Mouse (Mus musculus): Measurements from ENCODE around the gene Gnaz. TPM values are rescaled to one million over a fixed set of nuclear protein-coding genes. Genes with fewer than 3 reads are reported as not detected.

The Gnaz gene
- polyA plus RNA-seq, 1 experiment from 2014 or later, result 3.7 TPM

DNA sequence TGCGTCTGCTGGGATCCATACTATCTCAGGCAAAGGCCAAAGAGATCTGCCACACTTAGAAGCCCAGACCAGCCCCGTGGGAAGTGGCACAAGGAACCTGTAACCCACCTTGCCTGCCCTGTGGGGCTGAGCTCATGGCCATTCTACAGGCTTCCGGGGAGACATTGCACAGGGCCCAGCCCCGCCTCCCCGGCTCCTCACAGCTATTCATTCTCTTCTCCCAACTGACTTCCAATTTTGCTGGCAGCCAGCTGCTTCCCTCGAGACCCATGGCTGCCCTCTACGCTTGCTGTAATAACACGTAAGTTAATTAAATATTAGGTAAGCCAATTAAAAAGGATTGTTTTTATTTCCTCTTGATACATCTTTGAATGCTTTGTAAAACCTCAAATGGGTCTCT, 59.5 kb downstream of the Gnaz start:
- Histone ChIP-seq H3K9me3 (ENCODE audit: low read length) (no peaks in the 10 kb centered on the region), H3K4me1 (ENCODE audit: insufficient read depth) (peaks cover 8% of the 10 kb centered on the region), H3K4me2 (ENCODE audit: low read depth, low read length) (no peak overlapping the region), H3K27me3 (ENCODE audit: insufficient read depth, low read length) (no peaks in the 10 kb centered on the region), H3K27ac (ENCODE audit: low read depth) (no peak overlapping the region), H3K36me3 (replicated peaks; ENCODE audit: insufficient read depth, low read length) (no peaks in the 10 kb centered on the region), H3K9ac (replicated peaks) (no peak overlapping the region), H3K4me3 (ENCODE audit: low read depth, low read length) (no peak overlapping the region)
- no peak for ATAC-seq
- DNase-seq, result no peak
- WGBS (ENCODE audit: insufficient replicate concordance), result 76% methylated on average over 8 of the region's 8 CpGs
- TF ChIP-seq CTCF (IDR thresholded peaks at IDR 0.05; ENCODE audit: low read depth) (no peak), EP300 (IDR thresholded peaks at IDR 0.05; ENCODE audit: low read depth) (no peak)

DNA sequence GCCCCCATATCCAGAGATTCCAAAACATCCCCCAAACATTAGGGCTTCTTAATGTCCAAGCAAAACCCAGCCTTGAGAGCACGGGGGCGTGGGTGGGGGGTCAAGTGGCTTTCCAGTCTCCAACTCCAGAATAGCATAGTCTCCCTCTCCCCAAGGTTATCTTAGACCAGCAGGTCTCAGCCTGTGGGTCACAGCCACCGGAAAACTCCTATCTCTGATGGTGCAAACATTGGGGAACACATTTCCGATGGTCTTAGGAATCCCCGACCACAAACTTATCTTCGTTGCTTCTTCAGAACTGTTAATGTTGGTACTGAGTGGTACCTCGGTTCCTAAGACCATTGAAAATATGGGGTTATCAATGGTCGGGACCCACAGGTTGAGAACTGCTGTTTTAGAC, 61.8 kb downstream of the Gnaz start:
- H3K9ac ChIP-seq (replicated peaks), result no peak overlapping the region
- H3K27me3 ChIP-seq (ENCODE audit: insufficient read depth, low read length), result no peaks in the 10 kb centered on the region
- no peak overlapping the region for H3K4me2 ChIP-seq (ENCODE audit: low read depth, low read length)
- H3K9me3 ChIP-seq (ENCODE audit: low read length), result no peaks in the 10 kb centered on the region
- H3K4me3 ChIP-seq (ENCODE audit: low read depth, low read length), result no peak overlapping the region
- H3K36me3 ChIP-seq (replicated peaks; ENCODE audit: insufficient read depth, low read length), result no peaks in the 10 kb centered on the region
- TF ChIP-seq EP300 (IDR thresholded peaks at IDR 0.05; ENCODE audit: low read depth), result no peak
- TF ChIP-seq CTCF (IDR thresholded peaks at IDR 0.05; ENCODE audit: low read depth), result no peak
- ATAC-seq, result no peak
- peaks cover 15% of the 10 kb centered on the region for H3K4me1 ChIP-seq (ENCODE audit: insufficient read depth)
- H3K27ac ChIP-seq (ENCODE audit: low read depth), result no peak overlapping the region
- 47% methylated on average over 8 of the region's 8 CpGs for WGBS (ENCODE audit: insufficient replicate concordance)
- no peak for DNase-seq

DNA sequence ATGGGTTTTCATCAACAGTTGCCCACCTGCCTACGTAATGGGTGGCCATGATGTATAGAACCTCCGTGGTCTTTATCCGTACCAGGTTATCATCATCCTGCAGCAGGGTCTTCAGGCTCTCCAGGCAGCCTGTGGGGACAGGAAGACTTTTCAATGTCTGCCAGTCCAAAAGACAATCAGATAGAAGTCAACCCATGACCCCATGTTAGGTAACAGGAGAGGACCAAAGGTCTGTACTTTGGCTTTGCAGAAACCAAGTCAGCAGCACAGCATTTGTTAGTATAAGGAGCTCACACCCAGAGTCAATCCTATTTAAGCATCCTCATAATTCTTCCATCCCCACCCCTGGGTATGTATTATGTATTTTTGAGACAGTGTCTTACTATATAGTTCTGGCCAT, 62.7 kb downstream of the Gnaz start:
- no peak overlapping the region for H3K27ac ChIP-seq (ENCODE audit: low read depth)
- 77% methylated on average over 3 of the region's 3 CpGs for WGBS (ENCODE audit: insufficient replicate concordance)
- no peak overlapping the region for H3K9ac ChIP-seq (replicated peaks)
- no peaks in the 10 kb centered on the region for H3K27me3 ChIP-seq (ENCODE audit: insufficient read depth, low read length)
- no peak for DNase-seq
- H3K4me3 ChIP-seq (ENCODE audit: low read depth, low read length), result no peak overlapping the region
- ATAC-seq, result no peak
- TF ChIP-seq CTCF (IDR thresholded peaks at IDR 0.05; ENCODE audit: low read depth), result no peak
- no peak for TF ChIP-seq EP300 (IDR thresholded peaks at IDR 0.05; ENCODE audit: low read depth)
- peaks cover 15% of the 10 kb centered on the region for H3K4me1 ChIP-seq (ENCODE audit: insufficient read depth)
- no peaks in the 10 kb centered on the region for H3K36me3 ChIP-seq (replicated peaks; ENCODE audit: insufficient read depth, low read length)
- H3K9me3 ChIP-seq (ENCODE audit: low read length), result no peaks in the 10 kb centered on the region
- H3K4me2 ChIP-seq (ENCODE audit: low read depth, low read length), result no peak overlapping the region

DNA sequence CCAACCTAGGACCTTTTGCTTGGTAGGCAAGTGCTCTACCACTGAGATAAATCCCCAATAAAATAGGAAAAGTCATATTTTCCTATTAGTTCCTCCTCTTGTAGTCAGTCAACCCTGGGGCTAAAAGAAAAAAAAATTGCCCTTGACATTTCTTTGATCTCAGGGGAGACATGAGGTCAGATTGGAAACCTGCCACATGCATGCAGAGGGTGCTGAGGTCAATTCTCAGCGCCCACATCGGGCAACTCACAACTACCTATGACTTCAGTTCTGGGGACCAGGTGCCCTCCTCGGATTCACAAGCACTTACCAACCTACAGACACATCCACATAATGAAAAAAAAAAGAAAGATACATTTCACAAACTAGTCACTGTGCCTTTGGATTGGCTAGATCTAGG, 63.3 kb downstream of the Gnaz start:
- Histone ChIP-seq H3K4me1 (ENCODE audit: insufficient read depth) (peaks cover 15% of the 10 kb centered on the region), H3K4me3 (ENCODE audit: low read depth, low read length) (no peak overlapping the region), H3K9me3 (ENCODE audit: low read length) (no peaks in the 10 kb centered on the region), H3K9ac (replicated peaks) (no peak overlapping the region), H3K36me3 (replicated peaks; ENCODE audit: insufficient read depth, low read length) (no peaks in the 10 kb centered on the region), H3K27ac (ENCODE audit: low read depth) (no peak overlapping the region), H3K4me2 (ENCODE audit: low read depth, low read length) (no peak overlapping the region), H3K27me3 (ENCODE audit: insufficient read depth, low read length) (no peaks in the 10 kb centered on the region)
- no peak for DNase-seq
- no peak for ATAC-seq
- TF ChIP-seq CTCF (IDR thresholded peaks at IDR 0.05; ENCODE audit: low read depth) (no peak), EP300 (IDR thresholded peaks at IDR 0.05; ENCODE audit: low read depth) (no peak)
- WGBS (ENCODE audit: insufficient replicate concordance), result 63% methylated on average over 3 of the region's 3 CpGs

DNA sequence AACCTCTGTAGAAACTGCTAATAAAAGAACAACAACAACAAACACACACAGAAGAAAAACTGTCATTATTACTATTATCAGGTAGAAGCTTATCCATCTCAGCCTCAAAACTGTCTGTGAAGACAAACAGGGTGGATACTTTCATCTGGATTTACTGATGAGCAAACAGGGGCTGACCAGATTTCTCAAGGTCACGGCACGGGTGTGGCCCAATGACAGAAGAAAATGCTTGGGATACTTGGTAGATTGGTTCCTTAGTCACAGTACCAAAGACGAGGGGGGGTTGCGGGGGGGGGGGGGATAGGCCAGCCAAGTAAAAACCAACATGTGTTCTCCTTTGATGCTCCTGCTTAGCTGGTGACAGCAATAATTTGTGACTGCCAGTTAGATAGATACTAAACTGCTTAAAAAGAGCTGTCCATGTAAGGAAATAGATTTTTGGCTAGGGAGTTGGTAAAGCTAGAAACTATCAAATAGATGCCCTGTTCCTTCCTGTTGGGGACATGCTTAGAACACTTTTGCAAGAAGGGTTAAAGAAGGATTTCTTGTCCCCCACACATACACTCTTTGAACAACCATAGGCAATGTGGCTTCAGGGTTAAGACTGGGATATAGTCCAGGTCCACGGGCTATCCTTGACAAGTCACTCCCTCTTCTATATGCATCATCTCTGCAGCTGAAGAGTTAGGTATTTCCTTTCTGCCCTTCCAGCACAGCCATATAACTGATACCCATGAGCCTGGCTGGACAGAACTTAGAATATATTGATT, 64.6 kb downstream of the Gnaz start:
- Histone ChIP-seq H3K36me3 (replicated peaks; ENCODE audit: insufficient read depth, low read length) (no peaks in the 10 kb centered on the region), H3K4me1 (ENCODE audit: insufficient read depth) (peaks cover 16% of the 10 kb centered on the region), H3K27ac (ENCODE audit: low read depth) (no peak overlapping the region), H3K27me3 (ENCODE audit: insufficient read depth, low read length) (no peaks in the 10 kb centered on the region), H3K4me2 (ENCODE audit: low read depth, low read length) (no peak overlapping the region), H3K4me3 (ENCODE audit: low read depth, low read length) (no peak overlapping the region), H3K9ac (replicated peaks) (no peak overlapping the region), H3K9me3 (ENCODE audit: low read length) (no peaks in the 10 kb centered on the region)
- TF ChIP-seq CTCF (IDR thresholded peaks at IDR 0.05; ENCODE audit: low read depth), result no peak
- no peak for TF ChIP-seq EP300 (IDR thresholded peaks at IDR 0.05; ENCODE audit: low read depth)
- no peak for DNase-seq
- ATAC-seq, result no peak
- 64% methylated on average over 5 of the region's 5 CpGs for WGBS (ENCODE audit: insufficient replicate concordance)

DNA sequence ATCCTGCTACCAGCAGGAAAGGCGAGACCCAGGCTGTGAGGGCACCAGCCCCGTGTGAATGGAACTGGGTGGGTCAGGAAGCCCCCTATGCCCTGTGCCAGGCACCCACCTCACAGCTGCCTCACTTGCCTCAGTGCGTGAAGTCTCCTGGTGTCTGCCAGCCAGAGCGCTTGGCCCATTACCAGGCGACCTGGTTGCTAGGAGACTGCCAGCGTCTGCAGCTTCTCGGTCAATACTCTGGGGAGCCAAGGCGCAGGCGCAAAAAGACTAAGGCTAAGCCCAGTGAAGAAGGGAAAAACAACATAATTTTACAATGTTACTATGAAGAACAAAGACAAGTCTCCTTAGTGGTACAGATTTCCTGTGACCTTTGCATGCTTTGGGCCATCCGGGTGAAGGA, 65.4 kb downstream of the Gnaz start, which contains the start of gene Rsph14:
Rsph14 (minus strand) TSS at position 192 of the 400 bp plus-strand sequence.
- Histone ChIP-seq H3K27me3 (ENCODE audit: insufficient read depth, low read length) (no peaks in the 10 kb centered on the region), H3K9ac (replicated peaks) (no peak within 1 kb of the TSS), H3K4me1 (ENCODE audit: insufficient read depth) (peaks cover 18% of the 10 kb centered on the region), H3K4me2 (ENCODE audit: low read depth, low read length) (no peak within 1 kb of the TSS), H3K9me3 (ENCODE audit: low read length) (no peaks in the 10 kb centered on the region), H3K27ac (ENCODE audit: low read depth) (no peak within 1 kb of the TSS), H3K4me3 (ENCODE audit: low read depth, low read length) (no peak within 1 kb of the TSS), H3K36me3 (replicated peaks; ENCODE audit: insufficient read depth, low read length) (no peaks in the 10 kb centered on the region)
- WGBS (ENCODE audit: insufficient replicate concordance), result 52% methylated on average over 10 of the region's 10 CpGs
- peak; percentile 65 for DNase-seq
- no peak for TF ChIP-seq CTCF (IDR thresholded peaks at IDR 0.05; ENCODE audit: low read depth)
- no peak for TF ChIP-seq EP300 (IDR thresholded peaks at IDR 0.05; ENCODE audit: low read depth)
- no peak for ATAC-seq

All from liver, postnatal 0 days (tissue).